Mouse (Mus musculus): ENCODE measurements around the gene Dpf2. TPM values are rescaled to one million over a fixed set of nuclear protein-coding genes. Genes with fewer than 3 reads are reported as not detected.

Dpf2 gene
- 106 and 118 TPM in 2 replicates for polyA plus RNA-seq (2012; rRNA removed)

DNA sequence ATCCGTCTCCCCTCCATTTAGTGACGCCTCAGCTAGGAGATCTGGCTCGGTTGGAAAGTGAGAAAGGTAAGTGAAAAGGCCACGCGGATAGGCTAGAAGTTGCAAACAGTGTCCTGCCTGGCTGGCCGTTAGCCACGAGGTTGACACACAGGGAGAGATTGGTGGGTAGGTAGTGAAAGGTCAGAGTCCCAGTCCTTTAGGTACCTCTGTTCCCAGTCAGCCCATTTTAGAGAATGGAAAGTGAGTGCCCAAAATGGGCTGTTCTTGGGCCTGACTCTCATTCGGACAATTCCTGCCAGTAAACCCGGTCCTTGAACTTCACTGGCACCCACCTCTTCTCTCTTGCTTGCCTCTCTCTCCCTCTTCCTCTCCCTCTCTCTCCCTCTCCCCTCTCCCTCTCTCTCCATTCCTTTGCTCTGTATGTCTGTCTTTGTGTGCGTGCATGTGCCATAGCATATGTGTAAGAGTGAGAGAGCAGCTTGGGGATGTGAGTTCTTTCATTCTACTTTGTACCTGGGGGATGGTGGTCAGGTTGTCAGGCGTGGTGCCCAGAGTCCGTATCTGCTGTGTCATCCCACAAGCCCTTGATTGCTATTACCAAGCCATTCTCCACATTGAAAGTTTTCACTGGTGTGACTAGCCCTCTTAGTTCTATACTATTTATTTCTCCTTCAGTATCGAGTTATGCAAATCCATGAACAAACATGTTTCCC lies at the start of gene Dpf2:
Gene Dpf2 (minus strand): TSS at position 4 of the 713 bp plus-strand sequence.
- no peak for DNase-seq (ENCODE audit: extremely low spot score in 1 of 2, low spot score in 1 of 2)

DNA sequence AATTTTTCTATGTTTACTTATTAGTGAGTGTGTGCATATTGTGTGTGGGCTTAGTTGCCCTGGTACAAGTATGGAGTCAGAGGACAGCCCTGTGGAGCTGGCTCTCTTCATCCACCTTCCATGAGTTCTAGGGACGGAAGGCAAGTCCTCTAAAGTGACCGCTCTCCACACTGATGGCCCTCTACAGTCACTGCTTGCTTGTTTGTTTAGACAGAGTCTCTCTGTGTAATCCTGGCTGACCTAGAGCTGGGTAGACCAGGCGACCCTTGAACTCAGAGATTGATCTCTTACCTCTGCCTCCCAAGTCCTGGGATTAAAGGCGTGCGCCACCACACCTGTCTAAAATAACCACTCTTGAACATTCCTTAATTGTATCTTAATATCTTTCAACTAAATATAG lies 44.6 kb upstream of the Dpf2 start:
- no peak for DNase-seq (ENCODE audit: extremely low spot score in 1 of 2, low spot score in 1 of 2)

DNA sequence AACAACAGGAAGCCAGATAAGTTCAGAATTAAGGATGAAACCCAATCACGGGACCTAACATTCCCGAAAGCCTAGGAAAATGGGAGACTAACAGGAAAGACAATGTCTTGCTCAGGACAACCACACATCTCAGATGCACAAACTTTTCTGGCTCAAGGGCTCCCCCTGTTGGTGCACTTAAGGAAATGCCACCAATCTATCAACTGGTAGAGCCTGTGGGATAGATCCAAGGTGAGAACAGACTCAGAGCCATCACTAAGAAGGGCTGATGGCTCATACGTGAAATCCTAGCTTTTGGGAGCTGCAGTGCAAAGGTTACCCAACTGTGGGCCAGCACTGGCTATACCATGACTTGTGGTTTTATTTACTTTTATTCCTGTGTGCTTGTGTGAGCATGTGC lies 43.9 kb upstream of the Dpf2 start:
- DNase-seq (ENCODE audit: extremely low spot score in 1 of 2, low spot score in 1 of 2) = peak in 1 of 2 experiments; percentile 87

DNA sequence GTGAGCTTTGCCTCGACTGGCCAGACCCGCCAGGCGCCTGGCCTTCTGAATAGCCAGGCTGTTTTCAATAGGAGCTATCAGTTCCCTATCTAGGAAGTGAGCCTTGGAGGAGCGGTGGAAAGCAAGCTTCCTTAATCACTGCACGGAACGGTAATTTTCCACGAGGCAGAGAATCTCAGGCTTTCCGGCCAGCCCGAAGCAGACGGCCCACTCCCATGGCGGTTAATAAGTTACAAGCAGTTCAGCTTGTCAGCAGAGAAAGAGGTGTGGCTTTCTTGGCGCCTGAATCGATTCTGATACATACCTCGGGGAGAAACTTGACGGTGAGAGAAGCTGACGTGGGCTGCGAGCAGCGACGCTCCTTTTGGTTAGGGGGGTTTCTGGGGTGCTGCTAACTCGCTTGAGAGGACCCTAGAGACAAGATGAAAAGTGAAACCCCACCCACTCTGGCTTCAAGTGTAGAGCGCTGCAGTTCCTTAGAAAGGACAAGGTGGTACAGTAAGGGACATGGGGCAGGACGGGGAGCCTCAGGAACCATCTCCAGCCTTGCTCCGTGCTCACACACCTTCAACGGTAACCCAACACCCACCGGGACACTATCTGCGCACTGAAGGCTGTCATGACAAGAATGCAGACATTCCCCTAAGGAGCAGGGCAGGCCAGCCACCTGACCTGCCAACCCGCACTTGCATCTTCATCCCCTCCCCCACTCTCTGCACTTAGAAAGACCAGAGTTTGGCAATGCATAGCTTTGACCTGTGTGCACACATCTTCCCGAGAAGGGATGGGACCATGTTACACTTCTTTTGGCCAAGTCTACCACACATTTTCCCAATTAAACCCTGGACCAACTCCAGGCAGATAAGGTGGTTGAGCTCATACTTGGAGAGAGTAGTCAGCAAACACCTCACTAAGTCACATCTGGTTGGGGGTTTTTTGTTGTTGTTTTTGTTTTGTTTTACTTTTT lies 43.2 kb upstream of the Dpf2 start:
- DNase-seq (ENCODE audit: extremely low spot score in 1 of 2, low spot score in 1 of 2) = no peak

DNA sequence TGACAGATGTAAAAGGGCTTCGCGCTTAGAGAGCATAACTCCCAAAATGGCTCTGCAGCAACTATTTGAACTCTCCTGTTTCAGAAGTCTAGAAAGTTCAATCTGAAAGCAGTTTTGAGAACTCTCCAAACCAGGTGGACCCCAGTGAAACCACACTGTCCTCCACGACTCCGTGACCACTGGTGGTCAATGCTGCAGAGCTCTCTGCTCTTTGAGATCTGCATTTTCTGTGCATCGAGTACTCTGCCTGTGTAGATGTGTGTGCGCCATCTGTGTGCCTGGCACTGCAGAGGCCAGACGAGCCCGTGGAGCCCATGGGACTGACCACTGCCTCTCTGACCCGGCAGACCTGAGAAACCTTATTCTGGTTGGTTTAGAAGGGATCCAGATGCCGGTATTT lies 42.1 kb upstream of the Dpf2 start:
- DNase-seq (ENCODE audit: extremely low spot score in 1 of 2, low spot score in 1 of 2) = no peak

DNA sequence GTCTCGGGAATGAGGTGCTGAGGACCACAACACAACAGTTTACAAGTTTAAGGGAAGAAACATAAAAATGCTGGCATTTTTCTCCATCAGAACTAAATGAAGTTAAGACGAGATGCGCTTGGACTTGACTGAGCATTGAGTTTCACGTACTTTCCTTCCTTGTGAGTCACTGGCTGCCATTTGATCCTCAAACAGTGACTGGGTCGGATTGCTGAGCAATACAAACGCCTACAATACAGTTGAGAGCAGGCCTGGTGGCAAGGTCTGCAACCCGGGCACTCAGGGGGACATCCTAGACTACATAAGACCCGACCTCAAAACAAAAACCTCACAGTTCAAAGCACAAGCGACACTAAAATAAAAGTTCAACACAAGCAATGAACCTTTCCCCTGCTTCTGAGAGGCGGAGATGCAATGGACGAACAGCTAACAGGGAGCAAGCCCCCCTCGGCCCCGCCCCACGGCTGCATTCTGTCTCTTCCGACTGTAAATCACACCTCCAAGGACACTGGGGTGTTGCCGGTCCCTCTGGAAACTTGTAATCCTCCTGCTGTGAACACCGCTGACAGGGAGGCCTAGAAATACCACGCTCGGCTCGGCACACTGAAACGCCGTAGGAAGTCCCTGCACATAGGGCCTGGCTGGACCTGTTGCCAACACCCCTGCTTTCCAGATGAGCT lies 41.4 kb upstream of the Dpf2 start:
- no peak for DNase-seq (ENCODE audit: extremely low spot score in 1 of 2, low spot score in 1 of 2)

DNA sequence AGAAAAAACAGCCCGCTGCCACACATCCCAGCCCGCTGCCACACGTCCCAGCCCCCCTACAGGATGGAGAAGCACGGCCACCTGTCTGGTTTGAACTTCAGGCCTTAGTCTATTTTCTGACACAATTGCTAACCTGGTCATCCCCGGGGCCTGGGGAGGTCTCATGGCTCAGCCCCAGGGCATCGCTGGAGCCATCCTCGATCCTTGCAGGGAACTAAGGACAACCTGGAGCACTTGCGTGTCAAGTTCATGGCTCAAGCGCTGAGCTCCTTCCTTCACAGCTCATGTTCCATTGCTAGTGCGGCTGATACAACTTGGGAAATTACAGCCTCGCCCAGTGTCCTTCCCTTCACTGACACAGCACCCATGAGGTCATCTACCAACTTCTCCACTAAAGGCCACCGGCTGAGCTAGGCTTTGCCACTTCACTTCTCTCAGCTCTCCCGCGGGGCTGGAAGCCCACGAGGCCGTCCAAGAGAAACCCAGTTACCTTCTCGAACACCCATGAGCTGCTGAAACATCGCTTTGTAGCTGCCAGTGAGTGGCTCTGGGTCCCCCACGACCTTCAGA lies 40.5 kb upstream of the Dpf2 start:
- DNase-seq (ENCODE audit: extremely low spot score in 1 of 2, low spot score in 1 of 2) = no peak

DNA sequence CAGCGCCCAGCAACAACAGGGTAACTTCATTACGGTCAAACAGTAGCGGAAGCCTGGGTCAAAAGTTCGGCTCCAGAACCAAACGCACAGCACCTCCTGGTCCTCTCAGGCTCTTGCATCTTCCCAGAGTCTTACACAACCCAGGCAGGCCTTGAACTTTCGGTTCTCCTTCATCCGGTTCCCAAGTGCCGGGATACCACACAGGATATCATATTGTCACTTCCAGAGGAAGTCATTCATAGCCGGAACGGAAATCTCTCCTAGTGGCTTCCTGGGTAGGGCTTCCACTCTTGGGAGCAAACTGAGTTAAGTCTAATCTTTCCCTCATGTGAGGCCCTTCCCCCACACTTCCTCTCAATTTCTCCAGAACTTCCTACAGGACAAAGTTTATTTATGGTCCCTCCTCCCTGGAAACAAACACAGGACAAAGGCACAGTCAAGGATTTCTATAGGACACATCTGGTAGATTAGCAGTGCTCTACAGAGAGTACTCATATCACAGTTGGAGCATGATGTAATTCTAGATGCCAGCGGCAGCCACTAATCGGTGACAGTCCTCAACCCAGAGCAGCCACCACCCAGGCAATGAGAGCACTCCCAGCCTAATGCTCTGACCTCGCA lies 39.4 kb upstream of the Dpf2 start:
- DNase-seq (ENCODE audit: extremely low spot score in 1 of 2, low spot score in 1 of 2) = no peak

DNA sequence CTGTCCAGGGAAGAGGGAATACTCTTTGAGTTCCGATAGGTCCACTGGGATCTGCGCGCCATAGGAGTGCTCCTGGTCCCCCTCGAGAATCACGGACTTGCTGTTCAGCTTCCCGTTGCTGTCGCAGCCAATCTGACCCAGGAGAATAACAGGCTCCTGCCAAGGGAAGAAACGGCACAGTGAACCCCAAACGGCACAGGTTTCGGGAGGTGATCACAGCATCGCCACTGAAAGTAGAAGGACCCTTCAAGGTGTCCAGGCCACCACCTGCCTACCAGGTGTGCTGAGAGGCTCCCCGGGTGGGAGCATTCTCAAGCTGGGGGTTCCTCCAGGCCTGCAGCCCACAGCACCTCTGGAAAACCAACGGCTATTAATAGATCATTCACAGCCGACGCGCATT lies 38.8 kb upstream of the Dpf2 start:
- no peak for DNase-seq (ENCODE audit: extremely low spot score in 1 of 2, low spot score in 1 of 2)

DNA sequence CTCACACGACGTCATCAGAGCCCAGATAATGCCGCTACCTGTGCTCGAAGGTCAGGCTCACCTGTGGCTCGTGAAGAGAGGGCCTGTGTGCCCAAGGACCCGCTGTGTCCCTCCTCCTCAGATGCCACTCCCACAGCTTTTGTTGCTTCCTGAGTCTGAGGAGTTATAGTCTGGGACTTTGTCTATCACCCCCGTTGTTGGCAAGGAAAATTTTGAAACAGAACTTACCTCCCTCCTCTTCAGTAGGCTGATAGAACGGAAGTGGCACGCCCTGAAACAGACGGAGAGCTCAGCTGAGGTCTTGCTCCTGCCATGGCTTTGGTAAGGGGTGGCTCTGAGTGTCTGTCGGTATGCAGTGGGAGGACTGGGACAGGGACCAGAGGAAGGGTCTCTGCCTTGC lies 37.4 kb upstream of the Dpf2 start:
- DNase-seq (ENCODE audit: extremely low spot score in 1 of 2, low spot score in 1 of 2) = no peak

DNA sequence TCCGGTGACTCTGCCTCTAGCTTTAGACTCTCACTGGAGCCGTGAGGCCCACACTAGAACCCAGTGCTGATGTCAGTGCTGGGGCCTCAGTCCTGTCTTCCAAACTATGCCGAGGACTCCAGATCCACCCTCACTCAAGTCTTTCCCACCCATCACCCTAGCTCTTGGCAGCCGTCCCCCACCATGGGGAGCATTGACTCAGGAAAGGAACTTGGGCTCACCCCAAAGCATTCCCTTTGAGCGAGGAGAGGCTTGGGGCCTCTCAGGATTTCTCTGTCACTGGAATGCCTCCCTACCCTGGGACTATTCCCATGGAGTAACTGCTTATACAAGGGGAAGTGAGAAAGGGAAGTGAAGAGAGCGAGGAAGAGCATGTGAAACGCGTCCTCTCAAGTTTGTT lies 33.1 kb upstream of the Dpf2 start:
- no peak for DNase-seq (ENCODE audit: extremely low spot score in 1 of 2, low spot score in 1 of 2)

DNA sequence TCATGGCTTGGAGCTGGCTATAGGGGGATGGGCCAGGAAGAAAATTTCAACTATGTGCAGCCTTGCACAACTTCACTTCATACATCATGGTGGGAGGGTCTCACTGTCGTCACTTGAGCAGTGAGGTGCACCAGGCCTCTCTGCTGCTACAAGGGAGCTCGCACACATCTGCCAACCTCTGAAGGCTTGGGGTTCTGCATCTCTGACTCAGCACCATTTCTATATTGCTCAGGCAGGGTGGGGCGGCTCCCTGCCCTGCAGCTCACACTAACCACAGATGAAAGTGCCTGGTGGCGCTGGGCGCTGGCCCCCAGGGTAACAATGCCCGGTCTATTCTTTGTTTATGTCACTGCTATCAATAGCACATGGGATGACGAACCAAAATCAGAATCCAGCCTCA lies 32.2 kb upstream of the Dpf2 start:
- DNase-seq (ENCODE audit: extremely low spot score in 1 of 2, low spot score in 1 of 2) = peak; percentile 19 to 25

DNA sequence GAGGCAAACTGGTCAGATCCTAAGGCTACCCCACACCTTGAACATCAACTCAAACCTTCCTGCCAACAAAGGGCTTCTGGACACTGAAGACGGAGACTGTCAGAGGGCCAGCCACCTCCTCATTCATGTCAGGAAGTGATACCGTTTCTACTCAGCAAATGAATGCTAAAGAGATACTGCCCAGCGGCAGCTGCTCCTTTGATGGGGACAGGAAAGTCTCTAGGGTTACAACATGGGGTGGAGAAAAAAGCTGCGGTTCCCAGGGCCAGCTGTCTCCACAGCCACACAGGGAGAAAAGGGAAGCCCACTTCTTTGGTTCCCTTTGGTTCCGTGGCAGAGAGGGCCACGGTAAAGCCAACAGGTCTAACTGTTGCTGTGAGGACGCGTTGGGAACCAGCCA lies 31.3 kb upstream of the Dpf2 start:
- no peak for DNase-seq (ENCODE audit: extremely low spot score in 1 of 2, low spot score in 1 of 2)

DNA sequence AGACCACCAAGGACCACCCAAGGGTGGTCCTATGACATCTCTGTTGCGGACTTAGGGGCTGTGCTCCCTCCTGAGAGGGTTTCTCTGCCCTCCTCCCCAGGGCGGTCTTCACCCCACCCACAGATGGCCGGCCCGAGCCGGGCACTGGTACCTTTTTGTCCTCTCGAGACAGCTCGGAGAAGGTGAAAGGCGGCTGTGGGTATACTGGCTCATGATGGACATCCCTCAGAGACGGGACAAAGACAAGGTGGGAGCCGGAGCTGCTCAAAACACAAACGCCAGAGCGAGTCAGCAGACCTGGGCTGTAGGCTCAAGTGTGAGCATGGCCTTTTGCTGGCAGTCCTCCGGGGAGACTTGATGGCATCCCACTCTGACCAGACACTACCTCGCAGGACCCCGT lies 30.6 kb upstream of the Dpf2 start:
- DNase-seq (ENCODE audit: extremely low spot score in 1 of 2, low spot score in 1 of 2) = no peak

DNA sequence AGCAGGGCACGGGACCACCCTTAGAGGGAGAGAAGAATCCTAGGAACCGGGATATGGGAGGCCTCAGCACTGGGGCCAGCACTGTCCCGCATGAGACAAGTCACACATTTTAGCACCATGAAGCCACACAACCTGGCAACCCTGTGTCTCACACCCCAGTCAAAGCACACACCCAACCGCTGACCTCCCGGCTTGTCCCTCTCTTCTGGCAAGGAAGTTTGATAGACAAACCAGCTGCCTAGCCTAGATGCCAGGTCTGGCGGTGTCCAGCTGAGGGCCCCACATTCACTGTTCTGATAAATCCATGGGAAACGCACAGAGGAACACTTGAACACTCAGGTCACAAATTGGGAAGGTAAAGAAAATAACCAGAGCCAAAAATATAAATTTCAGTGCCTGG lies 29.8 kb upstream of the Dpf2 start:
- DNase-seq (ENCODE audit: extremely low spot score in 1 of 2, low spot score in 1 of 2) = no peak

DNA sequence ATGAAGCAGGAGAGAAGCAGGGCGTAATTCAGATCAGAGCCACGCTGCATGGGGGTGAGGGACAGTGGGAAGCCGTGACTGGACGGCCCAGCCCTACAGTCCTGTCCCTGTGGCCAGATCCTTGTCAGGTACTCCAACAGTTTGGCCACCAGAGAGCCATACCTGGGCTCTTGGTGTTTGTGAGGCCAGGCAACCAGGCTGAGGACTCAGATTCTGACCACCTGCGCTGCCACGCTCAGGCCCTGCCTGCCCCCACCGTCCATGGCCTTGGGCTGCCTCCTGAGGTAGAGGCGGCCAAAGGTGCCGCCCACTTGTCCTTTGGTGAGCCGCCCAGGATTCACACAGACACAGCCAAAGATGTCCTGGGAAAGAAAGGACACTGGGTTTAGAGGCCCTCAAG lies 27.8 kb upstream of the Dpf2 start:
- DNase-seq (ENCODE audit: extremely low spot score in 1 of 2, low spot score in 1 of 2) = no peak

DNA sequence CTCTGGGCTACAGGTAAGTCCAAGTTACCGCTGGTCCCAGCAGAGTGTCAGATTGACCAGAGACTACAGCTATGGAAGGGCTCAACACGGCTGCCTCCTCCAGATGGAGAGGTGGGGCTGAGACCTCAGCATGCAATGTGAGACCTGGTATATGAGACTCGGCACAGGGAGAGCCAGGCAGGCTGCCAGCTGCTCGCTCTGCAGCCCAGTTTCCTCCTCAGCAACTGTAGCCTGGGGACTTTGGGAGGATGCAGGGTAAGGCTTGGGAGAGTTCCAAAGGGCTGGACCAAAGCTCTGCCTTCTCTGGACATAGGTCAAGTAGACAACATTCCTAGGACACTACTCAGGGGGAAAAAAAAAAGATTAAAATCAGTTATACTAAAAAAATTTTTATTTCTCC lies 27.4 kb upstream of the Dpf2 start:
- DNase-seq (ENCODE audit: extremely low spot score in 1 of 2, low spot score in 1 of 2) = no peak

DNA sequence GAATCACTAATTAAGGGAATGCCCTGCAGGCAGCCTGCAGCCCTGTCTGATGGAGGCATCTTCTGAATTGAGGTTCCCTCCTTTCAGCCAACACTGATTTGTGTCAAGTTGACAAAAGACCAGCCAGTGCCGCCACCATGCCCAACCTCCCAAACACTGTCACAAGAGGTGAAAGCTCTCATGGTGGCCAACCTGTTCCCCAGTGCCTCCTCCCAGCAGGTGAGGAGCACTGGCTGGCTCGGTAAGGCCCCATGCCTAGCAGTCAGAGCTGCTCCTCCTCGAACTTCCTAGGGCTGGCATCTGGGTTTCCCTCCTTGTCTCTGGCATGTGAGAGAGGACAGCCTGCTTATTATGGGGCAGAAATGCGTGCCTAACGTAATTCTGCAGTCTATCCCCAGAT lies 26.9 kb upstream of the Dpf2 start:
- no peak for DNase-seq (ENCODE audit: extremely low spot score in 1 of 2, low spot score in 1 of 2)

DNA sequence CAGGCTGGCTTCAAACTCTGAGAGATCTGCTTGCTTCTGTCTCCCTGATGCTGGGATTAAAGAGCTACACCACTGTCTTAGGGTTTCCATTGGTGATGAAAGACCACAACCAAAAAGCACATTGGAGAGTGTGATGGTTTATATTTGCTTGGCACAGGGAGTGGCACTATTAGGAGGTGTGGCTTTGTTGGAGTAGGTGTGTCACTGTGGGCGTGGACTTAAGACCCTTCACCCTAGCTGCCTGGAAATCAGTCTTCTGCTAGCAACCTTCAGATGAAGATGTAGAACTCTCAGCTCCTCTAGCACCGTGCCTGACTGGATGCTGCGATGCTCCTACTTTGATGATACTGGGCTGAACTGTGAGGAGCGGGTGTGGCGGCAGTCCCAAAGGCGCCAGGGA lies 25.7 kb upstream of the Dpf2 start:
- DNase-seq (ENCODE audit: extremely low spot score in 1 of 2, low spot score in 1 of 2) = no peak

DNA sequence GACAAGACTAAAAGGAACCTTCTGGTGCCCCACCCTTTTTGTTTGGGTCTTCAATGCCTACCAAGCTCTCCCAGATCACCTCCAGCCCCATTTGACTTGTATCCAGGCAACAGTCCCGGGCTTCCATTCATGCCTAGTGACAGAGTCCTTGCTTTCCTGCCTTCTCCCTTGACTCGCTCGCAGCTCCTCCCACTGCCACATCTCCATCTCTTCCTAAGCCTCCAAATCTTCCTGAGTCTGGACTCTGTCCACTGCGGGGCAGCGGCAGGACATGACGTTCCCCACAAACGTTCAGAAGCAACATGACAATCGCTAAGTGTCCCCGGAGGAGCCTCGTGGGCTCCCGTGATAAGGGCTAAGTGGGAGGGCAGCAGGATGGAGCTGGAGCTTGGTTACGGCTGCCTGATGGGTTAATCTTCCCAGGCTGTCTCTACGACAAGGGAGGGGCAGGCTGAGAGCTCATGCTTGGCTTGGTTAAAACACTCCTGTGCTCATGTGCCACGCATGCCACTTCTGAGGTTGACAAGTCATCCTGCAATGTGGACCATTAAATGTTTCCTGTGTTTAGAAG lies 25.1 kb upstream of the Dpf2 start:
- DNase-seq (ENCODE audit: extremely low spot score in 1 of 2, low spot score in 1 of 2) = peak in 1 of 2 experiments; percentile 18

Data from frontal cortex, adult 2 months (tissue).